Mouse (Mus musculus): ENCODE measurements around the gene Zfp980. TPM values are rescaled to one million over a fixed set of nuclear protein-coding genes. Genes with fewer than 3 reads are reported as not detected.
"Not testable (repeated sequence)": the region's sequence is repeated elsewhere in the genome, so short reads cannot be mapped to it uniquely, and the experiment has no call there.

Zfp980 gene
- total RNA-seq (2021) = under 1 TPM; 0.20 to 0.31 TPM
- not detected in 2 replicates for polyA plus RNA-seq (2012; rRNA removed)
- long read RNA-seq = 0 reads

DNA sequence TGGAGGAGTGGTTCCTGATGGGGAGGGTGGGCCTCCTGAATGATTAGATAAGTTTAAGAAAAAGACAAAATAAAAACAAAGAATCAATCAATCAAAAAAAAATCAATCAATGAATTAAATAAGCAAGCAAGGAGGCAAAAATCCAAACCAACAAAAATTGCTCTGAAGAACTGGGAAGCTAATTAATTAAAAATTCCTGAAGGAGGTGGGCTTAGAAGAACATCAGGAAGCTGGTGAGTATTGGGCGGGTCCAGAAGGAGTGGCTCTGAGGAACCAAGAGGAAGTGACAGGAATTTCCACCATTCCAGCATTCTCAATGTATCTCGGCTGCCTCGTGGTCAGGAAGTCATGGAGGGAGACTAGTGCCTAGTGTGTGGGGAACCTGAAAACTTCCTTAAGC is at the start of gene Zfp980:
Zfp980 (plus strand) TSS at position 301 of the 400 bp plus-strand sequence.
- DNase-seq = not testable (repeated sequence)

DNA sequence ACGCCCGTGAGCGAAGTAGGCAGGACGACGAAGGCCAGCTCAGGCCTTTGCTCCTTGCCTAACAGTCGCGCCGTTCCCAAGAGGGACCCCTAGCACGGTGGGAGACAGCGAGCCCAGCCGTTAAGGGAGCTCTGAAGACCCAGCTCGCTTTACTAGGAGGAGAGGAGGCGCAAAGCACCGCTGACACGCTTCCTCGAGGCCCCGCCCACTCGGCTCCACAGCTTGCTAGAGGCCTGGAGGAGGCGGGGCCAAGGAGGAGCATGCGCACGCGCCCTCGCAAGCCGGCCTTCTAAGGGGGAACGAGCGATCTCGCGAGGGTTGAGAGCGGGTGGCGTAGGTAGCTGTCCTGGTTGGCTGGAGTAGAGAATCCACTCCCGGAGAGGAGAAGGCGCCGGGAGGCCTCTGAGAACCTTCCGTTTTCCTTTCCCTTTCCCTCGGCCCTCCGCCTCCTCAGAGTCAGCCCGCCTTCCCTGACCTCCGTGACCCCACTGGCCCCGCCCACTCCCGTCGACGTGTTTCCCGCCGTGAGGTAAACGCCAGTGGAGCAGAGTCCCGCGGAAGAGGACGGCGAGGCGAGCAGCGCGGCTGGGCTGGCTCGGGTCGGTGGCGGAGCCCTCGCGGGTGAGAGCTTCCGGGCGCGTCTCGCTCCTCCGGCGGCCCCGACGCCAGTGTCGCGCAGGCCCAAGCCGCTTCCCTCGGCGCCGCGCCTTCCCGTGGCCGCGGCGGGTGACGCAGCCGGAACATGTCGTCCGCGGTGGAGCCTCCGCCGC is 29.9 kb upstream of the Zfp980 start:
- DNase-seq = not testable (repeated sequence)

DNA sequence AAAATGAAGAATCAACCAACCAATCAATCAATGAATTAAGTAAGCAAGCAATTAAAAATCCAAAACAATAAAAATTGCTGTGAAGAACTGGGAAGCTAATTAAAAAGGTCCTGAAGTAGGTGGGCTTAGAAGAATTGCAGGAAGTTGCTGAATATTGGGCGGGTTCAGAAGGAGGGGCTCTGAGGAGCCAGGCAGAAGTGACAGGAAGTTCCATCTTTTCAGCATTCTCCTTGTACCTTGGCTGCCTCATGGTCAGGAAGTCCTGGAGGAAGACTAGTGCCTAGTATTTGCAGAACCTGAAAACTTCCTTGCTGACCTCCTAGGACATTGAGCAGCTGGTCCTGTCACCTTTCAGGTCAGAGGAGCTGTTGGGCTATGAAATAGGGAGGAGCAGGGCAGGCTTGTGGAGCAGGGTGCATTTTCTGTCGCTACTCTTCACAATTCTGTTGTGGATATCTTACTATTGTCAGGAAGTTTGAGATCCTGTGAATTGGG is 3.8 kb downstream of the Zfp980 start:
- not testable (repeated sequence) for DNase-seq

DNA sequence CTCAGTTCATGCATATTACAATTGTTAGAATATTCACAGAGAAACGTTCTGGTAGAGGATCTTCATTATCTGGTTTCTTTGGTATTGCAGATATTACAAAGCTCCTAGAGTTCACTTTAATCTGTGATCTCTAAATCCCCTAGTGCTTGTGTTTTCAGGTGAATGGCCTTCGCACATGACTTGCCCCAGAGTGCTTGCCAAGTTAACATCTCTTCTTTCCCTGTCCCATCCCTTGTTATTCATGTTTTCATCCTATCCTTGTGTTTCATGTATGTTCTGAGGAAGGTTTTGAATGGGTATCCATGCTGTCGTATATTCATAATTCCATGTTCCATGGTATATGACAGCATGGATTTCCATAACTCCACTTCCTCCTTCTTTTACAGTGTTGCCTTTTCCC is 9.7 kb downstream of the Zfp980 start:
- DNase-seq = not testable (repeated sequence)

DNA sequence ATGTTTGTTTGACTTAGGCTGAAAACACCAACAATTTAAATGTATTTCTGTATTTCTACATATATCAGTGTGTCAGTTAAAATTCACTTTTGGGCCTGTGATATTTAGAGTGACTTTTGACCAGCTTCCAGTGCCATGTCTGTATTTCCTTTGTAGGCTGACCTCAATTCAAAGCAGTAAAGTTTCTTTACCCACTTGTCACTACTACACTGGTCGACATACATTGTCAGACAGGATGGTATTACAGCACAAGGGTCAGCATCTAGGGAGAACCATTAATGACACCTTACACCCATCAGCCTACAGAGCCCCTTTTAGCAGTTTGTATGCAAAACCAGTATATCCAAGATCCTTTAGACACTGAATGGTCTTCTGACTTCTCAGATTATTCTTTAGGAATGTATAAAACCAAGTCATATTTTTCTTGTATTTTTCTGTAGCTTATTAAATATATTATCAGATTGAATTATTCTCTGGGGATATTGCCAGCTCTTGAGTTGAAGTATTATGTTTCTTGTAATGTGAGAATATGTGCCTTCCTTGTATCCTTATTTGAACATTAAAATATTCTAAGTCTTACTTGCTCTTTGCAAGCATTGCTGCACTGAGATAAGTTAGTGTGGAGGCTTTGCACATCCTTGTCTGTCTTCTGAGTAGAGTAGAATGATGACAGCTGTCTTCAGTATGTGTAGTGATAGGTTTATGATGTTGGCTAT is 10.3 kb downstream of the Zfp980 start:
- DNase-seq = not testable (repeated sequence)

DNA sequence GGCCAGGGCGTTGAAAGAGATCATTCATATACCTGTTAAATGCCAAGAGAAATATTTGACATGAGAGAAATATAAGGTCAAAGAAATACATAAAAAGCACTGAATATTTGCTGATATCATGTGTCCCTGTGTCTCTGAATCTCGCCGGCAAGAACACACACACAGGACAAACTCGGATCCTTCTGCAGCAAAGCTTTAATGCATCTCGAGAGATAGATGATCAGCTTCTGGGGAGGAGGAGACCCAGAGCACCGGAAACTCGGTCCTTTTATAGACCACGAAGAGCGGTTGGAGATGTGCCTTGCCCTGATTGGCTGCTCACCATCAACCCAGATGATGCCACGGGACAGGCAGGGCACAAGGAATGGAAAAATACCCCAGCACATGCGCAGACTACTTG is 11.5 kb downstream of the Zfp980 start:
- not testable (repeated sequence) for DNase-seq

DNA sequence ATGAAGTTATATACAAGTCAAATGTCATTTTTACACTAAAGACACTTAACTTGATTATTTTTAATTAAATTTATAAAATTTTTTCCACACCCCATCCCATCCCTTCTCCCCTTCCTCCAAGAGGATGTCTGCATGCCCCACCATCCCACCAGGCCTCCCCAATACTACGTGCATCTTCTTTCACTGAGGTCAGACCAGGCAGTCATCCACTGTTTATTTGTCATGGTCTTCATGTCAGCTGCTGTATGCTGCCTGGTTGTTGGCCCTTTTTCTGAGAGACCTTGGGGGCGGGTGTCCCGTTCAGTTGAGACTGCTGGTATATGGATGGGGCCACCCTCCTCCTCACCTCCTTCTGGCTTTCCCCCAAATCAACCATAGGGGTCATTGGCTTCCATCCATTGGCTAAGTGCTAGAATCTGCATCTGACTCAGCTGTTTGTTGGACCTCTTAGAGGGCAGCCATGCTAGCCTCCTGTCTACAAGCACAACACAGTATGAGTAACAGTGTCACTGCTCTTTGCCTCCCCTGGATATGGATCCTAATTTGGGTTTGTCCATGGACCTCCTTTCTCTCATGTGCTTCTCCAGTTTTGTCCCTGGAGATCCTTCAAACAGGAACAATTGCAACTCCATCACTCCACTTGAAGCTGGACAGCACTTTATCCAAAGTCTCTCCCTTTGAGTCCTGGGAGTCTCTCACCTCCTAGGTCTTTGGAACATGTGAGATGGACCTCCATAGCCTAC is 12.7 kb downstream of the Zfp980 start:
- not testable (repeated sequence) for DNase-seq

DNA sequence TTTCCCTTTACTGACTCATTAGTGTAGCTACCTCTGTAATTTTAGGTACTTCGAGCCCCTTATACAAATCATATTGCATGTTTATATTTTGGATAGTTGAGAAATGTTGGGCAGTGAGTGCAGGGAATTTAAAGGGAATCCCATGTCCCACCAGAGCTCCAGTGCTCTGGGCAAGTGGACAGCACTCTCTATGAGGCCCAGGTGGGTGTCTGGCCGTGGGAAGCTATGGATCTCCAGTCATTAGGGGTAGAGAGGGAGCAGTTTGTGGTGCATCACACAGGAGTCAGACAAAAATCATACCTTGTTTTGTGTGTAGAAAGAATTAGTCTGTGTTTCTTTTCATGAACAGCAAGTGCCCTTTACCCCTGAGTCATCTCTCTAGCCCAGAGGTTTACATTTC is 15.6 kb downstream of the Zfp980 start:
- DNase-seq = not testable (repeated sequence)

DNA sequence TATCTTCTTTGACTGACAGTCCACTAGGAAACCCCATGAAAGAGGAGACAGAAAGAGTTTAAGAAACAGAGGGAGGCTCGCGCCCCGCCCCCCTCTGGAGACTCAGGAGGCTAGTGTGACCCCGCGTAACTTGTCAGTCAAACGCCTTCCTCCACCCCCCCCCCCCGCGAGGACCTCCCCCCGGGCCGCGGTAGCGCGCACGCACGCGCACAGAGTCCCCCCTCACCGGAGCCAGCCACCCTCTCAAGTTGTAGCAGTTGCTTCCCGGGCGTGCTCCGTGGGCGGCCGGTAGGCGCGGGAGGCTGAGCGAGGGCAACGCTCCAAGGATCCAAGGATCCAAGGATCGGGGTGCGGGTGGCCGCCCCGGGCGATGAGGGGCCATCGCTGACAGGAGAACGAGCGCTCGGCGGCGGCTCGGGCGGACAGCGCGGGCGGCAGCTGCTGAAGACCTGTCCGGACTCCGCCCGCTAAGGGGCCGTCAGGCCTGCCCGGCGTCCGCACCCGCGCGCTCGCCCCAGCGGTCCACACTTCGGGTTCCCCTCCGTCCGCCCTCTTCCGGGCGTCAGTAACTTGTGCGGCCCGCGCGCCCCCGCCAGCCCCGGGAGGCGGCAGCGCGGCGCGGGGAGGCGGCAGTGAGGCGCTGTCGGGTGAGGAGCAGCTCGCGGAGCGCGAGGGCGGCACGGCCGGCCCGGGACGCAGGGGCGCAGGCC is 74.6 kb downstream of the Zfp980 start:
- DNase-seq = peak; percentile 6

DNA sequence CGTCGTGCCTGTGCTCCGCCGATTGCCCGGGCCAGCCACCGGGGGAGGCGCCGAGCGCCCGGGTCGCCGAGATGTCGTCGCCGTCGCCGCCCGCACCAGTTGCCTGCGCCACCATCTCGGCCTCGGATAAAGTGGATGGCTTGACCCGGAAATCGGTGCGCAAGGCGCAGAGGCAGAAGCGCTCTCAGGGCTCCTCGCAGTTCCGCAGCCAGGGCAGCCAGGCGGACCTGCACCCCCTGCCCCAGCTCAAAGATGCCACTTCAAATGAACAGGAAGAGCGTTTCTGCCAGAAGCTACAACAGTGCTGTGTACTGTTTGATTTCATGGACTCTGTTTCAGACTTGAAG is 75.1 kb downstream of the Zfp980 start:
- not testable (repeated sequence) for DNase-seq

Other genes starting within 250 kb of the Zfp980 start
- under 1 TPM; 0.48 to 0.75 TPM for gene Zfp990, start 159.9 kb upstream of the Zfp980 start, total RNA-seq (2021)
- gene Zfp990, start 159.9 kb upstream of the Zfp980 start, polyA plus RNA-seq (2012; rRNA removed) = not detected in 2 replicates
- 1 to 10 TPM in 1 of 2 experiments, under 1 TPM in 1; 0.73 to 4.5 TPM for gene Gm13212, start 85.5 kb upstream of the Zfp980 start, total RNA-seq (2021)
- gene Gm13212, start 85.5 kb upstream of the Zfp980 start, polyA plus RNA-seq (2012; rRNA removed) = not detected in 2 replicates
- gene Zfp986, start 198.1 kb downstream of the Zfp980 start, total RNA-seq (2021) = not detected
- gene Zfp986, start 198.1 kb downstream of the Zfp980 start, polyA plus RNA-seq (2012; rRNA removed) = not detected in 2 replicates